Mouse (Mus musculus) cortical plate, adult 2 months (tissue): Measurements from ENCODE around the gene Csmd2.

Experiments
- CTCF ChIP-seq: fragments of 200-500 bp; IDR thresholded peaks from 2 replicates; pipeline ENCODE4 v1.5.1; 2011; ENCODE audit warnings: mild to moderate bottlenecking, control low read depth, low read length; ENCODE audit not compliant: insufficient read depth; ENCODE audit errors: extremely low read depth
- POLR2A ChIP-seq: fragments of 200-500 bp; IDR thresholded peaks from 2 replicates; pipeline ENCODE4 v1.6.1; 2011; ENCODE audit warnings: mild to moderate bottlenecking, low read length, control low read depth; ENCODE audit not compliant: insufficient read depth; ENCODE audit errors: extremely low read depth

DNA sequence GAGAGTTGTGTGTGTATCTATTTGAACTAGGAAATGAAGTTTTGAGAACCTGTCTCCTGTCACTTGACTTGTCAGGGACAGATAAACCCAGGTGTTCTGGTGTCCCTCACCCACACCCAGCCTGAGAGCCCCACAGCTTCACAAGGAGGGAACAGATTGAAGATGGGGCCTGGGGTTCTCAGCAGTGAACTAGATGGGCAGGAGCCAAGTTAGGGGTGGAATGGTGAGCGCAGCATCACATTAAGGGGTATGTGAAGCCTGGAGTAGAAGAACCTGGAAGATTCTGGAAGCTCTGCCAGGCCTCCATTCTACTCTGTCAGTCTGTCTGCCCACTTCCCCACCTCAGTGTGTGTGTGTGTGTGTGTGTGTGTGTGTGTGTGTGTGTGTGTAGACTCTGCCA, 184.0 kb downstream of the Csmd2 start:
- TF ChIP-seq CTCF (no peak), POLR2A (no peak)
